Mouse (Mus musculus) stomach, postnatal 0 days (tissue): ENCODE results near the gene Senp5.

Experiments used
- CTCF ChIP-seq: IDR thresholded peaks from 2 replicates; pipeline ENCODE4 v1.5.1; 2016; ENCODE audit warnings: antibody characterized with exemption, low read depth, mild to moderate bottlenecking, moderate library complexity
- EP300 ChIP-seq: optimal IDR thresholded peaks from 2 replicates; pipeline ENCODE3; 2016; ENCODE audit warnings: antibody characterized with exemption

DNA sequence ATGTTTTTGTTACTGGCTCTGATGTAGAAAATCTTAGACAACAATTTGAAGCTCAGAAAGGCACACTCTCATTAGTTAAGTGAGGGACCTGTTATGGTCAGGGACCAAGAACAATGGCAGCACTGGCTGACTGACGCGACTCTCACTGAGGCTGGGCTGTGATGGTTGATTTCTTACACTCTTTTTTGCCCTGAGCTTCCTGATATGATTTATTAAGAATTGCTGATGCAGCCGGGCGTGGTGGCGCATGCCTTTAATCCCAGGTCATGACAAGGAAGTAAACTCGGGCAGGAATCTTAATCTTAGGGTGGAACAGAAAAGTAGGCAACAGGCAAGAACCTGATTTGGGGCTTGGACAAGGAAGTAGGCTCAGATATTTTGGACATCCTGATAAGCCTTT, 77.0 kb downstream of the Senp5 start:
- TF ChIP-seq EP300, result peak; percentile 33
- no peak for TF ChIP-seq CTCF
